Mouse (Mus musculus): ENCODE results near the gene Fam53b. TPM values are rescaled to one million over a fixed set of nuclear protein-coding genes. Genes with fewer than 3 reads are reported as not detected.

Fam53b gene
- total RNA-seq, 2 experiments from 2014 or later = 208 to 241 TPM

DNA sequence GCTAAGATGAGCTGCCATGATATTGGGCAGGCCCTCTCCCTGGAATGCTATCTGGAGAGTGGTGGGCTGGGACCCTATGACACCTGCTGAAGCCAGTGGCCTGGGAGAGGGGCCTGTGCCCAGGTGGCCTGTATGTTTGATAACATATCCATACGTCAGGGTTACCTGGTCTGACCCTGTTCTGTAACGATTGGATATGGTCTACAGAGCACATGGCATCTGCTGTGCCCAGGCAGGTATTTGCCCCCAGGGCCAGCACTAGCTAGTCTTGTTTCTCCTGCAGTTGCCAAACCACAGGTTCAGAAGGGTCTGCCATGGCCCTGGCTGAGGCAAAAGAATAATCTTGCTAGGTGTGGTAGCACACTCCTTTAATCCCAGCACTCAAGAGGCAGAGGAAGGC lies 120.1 kb downstream of the Fam53b start:
- ATAC-seq (replicated peaks; ENCODE audit: low FRiP score, poor library complexity, severe bottlenecking) = no peak

DNA sequence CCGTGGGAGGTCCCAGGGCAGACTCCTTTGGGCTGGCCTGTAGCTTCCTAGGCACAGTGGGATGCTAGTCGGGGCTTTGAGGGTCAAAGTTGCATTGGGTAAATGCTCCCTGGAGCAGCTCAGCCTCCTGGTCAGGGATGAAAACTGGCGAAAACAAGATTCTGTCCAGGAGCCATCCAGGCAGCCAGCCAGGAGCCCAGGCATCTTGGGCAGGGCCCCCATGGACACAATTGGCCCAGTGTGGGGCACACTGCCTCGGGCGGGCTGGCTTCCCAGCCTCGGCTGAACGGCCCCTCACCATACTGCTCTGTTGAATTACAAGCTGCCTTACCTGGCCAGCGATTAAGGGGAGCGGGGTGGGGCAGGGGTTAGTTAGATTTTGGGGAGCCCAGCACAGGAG lies 121.0 kb downstream of the Fam53b start:
- no peak for ATAC-seq (replicated peaks; ENCODE audit: low FRiP score, poor library complexity, severe bottlenecking)

DNA sequence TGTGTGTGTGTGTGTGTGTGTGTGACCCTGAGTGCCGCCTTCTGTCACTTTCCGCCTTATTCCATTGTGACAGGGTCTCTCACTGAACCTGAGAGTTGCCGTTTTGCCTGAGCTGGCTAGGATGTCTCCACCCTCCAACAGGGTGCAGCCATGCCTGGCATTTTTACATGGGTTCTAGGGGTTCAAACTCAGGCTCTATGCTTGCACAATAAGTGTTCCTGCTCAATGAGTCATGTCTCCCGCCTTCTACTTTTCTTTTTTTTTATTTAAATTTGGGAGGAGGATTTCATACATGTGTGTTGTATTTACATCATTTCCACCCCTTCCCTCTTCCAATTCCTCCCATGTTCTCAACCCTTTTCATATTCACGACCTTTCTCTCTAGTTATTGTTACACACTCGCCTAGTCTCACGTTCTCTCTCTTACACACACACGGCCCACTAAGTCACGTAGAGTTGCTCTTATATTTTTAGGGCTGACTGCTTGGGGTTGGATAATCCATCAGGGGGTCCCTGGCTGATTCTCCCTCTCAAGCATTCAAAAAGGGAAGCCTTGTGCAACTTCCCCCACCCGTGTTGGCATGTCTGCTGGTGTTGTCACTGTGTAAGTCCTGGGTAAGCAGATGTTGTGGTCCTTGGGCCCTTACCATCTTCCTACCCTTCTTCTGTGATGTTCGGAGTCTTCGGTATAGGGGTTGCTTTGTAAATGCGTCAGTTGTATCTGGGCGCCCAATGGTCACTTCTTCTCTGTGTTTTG lies 122.8 kb downstream of the Fam53b start:
- ATAC-seq (replicated peaks; ENCODE audit: low FRiP score, poor library complexity, severe bottlenecking) = no peak

DNA sequence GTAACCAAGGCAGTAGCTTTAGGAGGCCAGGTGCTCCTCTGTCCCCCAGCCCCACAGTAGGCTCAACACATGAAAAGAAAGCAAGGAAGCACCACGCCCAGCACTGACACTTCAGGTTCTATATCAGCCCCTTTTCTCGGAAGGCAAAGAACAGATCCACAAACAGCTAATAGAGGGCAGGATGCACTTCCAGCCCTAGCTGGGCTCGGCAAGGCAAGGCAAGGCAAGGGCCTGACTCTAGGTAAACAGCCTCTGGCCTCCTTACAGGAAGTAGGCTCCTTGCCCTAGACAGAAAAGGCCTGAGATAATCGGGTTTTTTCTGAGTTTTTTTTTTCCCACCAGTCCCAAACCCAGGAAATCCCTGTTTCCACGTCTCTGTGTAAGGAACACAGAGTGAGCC lies 124.0 kb downstream of the Fam53b start:
- ATAC-seq (replicated peaks; ENCODE audit: low FRiP score, poor library complexity, severe bottlenecking) = no peak

DNA sequence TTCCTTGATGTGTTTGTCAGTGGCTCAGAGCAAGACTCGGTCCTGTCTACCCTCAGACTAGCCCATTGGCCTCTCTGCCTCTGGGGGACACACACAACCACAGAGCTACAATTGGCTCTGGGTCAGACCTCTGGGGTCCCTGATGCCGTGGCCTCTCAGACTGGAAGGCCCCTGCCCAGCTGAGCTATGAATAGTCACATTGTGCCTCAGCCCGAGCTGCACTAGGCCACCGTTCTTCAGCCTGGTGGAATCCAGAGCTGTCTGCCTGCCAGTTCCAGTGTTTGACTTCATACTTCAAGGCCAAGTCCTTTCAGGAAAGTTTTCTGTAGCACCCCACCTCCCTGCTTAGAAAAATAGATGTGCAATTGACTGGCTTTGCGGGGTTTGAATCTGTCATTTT lies 125.0 kb downstream of the Fam53b start:
- no peak for ATAC-seq (replicated peaks; ENCODE audit: low FRiP score, poor library complexity, severe bottlenecking)

DNA sequence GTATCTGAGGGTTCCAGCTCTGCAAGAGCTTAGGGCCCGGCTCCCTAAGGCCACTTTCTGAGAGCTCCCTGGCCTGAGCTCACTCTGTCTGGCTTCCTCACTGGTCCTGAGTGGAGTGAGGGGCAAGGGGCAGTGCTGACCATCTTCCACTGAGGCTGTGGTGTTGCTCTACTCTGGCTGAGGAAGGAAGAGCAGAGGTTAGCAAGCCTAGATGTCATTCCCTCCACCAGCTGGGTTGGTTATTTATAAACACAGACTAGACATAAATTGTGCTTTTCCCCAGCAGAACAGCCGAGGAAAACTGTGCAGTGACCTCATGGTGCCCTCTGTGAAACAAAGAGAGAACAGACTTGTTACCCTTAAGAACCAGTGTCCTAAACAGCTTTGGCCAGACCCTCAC lies 125.8 kb downstream of the Fam53b start:
- ATAC-seq (replicated peaks; ENCODE audit: low FRiP score, poor library complexity, severe bottlenecking) = no peak

DNA sequence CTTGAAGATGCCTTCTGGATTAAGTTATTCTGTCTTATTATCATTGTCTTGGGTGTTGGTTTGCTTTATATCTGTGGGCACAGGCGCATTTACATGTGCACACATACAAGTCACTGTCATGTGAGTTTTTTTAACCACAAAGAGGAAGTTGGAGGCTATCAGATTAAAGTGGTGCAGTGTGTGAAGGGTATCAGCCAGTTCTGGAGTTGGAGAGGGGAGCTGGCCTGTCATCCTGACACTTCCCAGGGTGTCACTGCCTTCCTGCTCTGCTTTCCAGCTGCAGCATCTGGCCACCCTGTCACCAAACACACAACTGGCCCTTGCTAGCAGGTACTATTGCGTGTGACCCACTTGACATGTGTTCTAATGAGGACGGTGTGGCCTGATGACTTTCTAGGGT lies 127.2 kb downstream of the Fam53b start:
- ATAC-seq (replicated peaks; ENCODE audit: low FRiP score, poor library complexity, severe bottlenecking) = no peak

DNA sequence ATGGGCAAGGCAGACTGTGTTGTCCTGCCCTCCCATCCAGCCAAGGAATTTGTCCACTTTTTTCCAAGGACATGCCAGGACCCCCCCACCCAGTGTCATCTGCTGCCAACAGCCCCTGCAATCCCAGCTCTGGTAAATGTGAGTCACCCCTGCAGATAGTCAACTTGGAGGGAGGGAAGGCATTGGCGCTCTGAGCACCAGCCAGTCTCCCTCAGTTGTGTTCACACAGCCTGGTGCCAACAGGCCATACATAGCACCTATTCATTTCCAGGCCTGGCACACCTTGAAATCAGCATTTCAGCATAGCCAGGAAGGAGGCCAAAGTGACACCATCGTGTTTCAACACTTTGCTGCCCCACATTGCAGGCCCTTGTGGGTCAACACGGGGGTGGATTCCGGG lies 129.8 kb downstream of the Fam53b start:
- ATAC-seq (replicated peaks; ENCODE audit: low FRiP score, poor library complexity, severe bottlenecking) = no peak

DNA sequence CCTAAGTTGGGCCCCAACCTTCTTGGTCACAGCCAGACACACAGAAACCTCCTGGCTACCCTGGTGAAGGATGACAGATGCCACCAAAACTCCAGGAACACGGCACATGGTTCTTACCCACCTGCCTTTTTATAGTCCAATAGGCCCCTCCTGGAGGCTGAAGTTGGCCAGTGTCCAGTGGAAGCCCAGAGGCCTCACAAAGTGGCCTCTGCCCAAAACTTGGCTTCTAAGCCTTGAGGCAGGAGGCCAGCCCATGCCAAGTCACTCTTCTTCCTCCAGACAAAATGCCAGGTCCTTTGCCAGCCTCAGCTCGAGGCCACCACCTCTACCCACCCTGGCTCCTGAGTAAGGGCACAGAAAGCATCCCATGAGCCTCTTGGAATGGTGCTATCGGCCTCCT lies 130.8 kb downstream of the Fam53b start:
- no peak for ATAC-seq (replicated peaks; ENCODE audit: low FRiP score, poor library complexity, severe bottlenecking)

DNA sequence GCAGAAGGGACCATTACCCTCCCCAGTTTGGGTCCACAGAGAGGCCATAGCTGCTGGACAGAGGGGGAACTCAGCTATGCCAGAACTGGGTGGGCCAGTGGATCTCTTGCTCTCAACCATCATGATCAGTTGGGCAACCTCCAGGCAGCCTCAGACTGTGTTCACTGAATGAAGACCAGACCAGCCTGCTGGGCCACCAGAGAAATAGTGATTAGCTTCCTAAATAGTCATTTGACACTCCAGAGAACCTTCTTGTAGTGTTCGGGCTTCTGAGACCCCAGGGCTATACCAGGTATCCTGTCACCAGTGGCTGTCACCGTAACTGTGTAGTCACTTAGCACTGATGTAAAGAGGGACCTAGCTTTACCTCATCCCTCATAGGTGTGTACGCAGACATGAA lies 131.3 kb downstream of the Fam53b start:
- no peak for ATAC-seq (replicated peaks; ENCODE audit: low FRiP score, poor library complexity, severe bottlenecking)

DNA sequence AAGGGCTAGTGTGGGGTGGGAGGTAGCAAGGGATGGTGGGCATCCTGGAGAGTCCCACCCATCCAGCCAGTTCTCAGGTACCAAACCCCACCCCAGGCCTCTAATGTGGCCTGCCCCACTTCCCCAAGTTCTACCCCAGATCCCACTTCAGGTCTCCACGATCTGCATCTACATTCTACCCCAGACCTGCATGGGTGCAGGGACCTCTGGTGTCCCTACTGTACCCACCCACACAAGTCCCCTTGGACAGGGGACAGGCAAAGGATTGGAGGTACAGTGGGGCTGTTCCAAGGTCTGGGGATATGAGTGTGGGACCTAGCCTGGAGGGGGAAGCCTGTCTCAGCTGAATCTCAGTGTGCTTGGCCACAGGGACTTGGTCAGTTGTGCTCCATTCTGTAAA lies 131.9 kb downstream of the Fam53b start:
- ATAC-seq (replicated peaks; ENCODE audit: low FRiP score, poor library complexity, severe bottlenecking) = no peak

DNA sequence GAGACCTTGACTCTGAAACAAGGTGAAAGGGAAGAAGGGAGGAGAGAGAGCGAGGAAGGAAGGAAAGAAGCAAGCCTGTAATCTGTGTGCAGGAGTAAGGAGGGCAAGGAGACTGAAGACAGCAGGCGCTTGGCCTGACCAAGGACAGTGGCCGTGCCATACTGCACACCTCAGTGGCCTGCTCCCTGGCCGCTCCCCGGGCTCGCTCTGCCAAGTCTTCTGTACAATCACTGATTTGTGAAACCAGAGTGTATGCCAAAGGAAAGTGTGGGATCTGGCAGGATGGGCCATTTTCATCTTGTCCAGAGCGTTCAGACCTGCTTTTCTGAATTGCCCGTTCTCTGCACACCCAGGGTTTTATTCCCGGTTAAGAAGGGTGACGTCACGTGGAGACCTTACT lies 132.4 kb downstream of the Fam53b start:
- no peak for ATAC-seq (replicated peaks; ENCODE audit: low FRiP score, poor library complexity, severe bottlenecking)

DNA sequence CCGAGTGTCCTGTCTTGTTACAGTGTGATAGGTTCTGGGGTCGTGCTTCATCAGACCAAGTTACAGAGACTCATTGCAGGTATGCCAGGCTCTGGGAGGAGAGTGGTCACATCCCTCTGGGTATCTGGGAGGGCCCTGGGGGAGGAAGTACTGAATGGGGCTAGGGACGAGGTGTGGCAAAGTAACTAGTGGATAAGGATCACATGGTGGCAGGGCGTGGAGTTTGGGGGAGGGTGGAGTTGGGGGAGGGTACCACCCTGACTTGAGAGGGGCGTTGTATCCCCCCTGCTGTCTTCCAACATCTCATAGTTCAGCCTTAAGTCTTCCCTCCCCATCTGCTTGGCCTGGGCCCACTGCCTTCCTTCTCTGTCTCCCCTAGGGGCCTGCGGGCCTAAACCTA lies 134.1 kb downstream of the Fam53b start:
- no peak for ATAC-seq (replicated peaks; ENCODE audit: low FRiP score, poor library complexity, severe bottlenecking)

DNA sequence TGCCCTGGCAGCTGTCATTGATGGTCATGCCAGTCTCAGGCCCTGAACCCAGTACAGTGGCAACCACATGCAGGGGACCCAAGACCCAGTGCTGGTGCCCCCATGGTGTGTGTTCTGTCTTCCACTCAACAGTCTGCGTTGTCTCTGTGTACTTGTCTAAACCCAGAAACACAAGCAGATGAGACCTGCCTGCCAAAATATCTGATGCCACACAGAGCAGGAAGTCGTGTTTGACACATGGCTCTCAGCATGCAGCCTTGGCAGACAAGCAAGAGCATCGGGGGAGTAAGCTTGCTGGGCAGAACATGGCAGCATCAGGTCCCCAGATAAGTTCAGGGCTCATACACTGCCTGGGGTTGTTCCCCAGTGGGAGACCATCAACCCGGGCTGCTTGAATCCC lies 134.6 kb downstream of the Fam53b start:
- no peak for ATAC-seq (replicated peaks; ENCODE audit: low FRiP score, poor library complexity, severe bottlenecking)

DNA sequence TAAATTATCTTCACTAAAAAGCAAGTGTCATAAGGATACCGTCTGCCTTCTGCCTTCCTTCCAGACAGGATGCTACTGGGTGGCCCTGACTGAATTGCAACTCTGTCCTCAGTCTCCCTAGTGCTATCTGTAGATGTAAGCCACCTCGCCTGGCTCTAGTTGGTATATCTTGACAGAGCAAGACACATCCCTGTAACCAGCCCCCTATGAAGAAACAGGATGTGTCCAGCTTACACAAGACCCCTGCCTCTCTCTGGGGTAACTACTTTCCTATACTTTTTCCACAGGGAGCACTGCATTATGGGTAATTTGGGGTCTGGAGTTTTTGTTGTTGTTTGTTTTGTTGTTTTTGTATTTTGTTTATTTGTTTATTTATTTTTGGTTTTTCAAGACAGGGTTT lies 137.8 kb downstream of the Fam53b start:
- no peak for ATAC-seq (replicated peaks; ENCODE audit: low FRiP score, poor library complexity, severe bottlenecking)

DNA sequence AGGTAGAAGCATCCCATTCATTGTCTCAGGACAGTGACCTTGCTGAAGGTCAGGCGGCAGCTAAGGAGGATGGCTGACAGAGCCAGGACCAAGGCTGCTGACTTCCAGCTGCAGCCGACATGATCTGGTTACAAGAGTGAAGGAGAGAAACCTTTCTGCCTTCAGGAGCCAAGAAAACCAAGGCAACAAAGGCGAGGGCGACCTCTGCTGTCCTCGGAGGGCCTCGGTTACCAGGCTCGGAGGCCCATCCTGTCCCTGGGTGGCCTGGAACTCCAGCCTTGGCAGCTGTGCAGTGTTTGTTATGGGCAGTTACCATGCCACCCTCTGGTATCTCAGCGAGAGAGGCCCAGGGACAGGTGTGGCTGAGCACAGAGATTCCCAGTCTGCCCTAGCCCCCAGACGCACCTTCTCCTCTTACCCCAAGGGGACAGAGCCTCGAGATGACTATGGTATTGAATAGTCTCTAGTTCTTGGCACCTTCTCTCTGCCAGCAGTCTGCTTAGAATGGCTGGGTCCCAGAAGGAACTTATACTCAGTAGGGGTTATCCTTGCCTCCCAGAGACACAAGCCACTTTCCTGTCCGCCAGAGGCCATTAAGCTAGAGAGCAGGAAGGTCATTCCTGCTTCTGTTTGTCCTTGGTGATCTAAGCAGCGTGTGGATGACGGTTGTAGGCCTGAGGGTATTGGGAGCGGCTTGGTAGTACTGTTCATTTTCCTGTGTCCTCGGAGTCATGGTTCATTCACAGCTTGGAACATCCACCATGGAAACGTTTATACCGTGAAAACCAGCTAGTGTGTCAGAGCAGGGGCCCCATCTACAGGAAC lies 139.5 kb downstream of the Fam53b start:
- no peak for ATAC-seq (replicated peaks; ENCODE audit: low FRiP score, poor library complexity, severe bottlenecking)

DNA sequence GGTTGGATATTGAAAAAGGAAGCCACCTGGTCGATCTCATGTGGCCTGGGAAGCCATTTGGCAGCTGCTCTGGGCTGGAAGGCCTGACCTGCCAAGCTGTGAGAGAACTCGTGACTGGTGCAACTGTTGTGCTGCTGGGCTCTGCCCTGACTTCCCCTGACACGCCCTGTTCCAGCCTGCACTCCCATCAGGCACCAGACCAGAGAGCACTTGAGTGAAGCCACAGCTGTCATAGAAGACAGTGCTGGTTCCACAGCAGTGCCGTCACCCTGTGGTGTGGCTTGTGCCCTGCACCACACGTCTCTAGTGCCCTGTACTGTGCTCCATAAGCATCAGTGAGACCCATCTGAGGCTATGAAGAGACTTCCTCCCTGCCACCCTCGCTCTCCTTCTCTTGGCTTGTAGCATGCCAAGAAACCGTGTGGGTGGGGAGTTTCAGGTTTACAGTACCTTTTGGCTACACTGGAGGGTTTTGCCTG lies 141.2 kb downstream of the Fam53b start:
- ATAC-seq (replicated peaks; ENCODE audit: low FRiP score, poor library complexity, severe bottlenecking) = peak; percentile 62; the same call in 1 of the 2 replicates

DNA sequence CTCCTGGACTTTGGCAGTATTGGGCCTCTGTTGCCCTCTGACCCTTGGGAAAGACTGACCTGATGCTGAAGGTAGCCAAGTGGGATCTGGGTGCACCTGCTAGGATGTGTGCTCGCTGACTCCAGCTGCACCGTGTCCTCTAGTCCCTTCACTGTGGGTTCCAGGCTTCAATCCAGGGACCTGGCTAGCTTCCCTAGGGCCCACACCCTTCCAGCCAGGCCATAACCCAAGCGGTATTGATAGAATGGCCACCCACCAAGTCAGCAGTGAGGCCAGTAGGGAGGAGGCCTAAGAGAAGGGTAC lies 142.9 kb downstream of the Fam53b start:
- ATAC-seq (replicated peaks; ENCODE audit: low FRiP score, poor library complexity, severe bottlenecking) = no peak

DNA sequence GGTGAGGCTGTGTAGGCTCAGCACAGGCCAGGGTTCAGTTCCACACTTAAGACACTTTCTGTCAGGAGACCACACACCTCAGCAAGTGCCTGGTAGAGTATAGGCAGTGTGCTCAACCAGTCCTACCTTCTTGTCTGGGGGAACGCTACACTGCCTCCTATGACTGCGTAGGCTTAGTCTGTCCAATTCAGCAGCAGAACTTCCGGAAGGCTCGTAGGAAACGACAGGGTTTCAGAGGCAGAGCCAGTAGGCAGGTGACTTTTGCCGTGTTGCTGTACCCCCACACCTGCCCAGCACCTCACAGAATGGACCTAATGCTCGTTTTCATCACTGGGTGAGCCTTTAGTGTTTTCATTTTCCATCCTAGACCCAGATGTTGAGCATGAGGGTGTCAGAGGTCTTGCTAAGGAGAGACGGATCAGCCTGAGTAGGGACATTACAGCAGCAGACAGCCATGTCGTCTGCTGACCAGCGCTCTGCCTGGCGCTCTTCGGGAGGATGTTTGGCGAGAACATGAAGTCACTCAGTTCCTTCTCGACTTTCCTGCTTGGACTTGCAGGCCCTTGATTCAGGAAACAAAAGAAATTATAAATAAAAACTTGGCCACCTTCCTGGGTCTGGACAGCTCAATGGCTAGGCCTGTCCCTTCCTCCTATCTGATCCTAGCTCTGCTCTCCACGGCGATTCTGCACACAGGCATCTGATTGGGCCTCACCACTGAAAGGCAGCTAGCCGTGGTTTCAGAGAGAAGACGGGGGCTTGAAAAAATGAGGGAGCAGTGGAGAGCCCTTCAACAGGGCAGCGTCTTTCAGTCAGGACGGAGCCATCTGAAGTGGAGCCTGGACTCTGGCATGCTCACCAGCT lies 143.5 kb downstream of the Fam53b start:
- no peak for ATAC-seq (replicated peaks; ENCODE audit: low FRiP score, poor library complexity, severe bottlenecking)

DNA sequence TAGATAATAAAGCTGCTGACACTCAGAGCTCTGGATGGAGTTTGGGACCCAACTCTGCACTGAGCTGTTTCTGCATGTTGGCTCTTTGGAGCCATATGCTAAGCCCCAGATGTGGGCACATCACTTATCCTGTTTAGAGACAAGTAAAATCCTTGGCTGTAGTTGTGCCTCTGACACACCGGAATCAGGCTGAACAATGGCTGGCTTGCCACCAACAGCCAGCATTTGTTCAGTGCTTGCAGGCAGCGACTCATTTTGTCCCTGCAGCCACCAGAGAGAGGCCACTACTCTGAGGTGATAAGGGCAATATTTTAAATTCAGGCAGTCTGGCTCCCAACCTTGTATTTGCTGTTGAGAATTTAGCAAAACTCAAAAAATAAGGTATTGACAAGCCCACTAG lies 145.1 kb downstream of the Fam53b start:
- ATAC-seq (replicated peaks; ENCODE audit: low FRiP score, poor library complexity, severe bottlenecking) = no peak

DNA sequence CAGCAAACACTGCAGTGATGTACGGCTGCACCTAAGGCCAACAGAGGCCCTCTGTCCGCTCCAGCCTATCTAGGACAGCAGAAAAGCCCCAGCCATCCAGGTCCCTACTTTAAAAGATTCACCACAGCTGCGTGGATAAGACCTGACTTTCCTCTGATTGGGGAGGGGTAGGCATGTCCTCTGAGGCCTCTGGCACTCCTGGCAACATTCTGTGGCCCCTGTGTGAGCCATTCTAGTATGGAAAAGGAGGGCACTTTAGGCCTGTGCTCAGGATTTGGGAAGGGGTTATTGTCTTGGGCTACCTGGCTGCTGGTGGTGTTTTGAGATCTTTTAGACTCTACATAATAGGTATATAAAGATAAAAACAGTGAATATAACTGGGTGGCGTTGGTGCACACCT lies 147.2 kb downstream of the Fam53b start:
- ATAC-seq (replicated peaks; ENCODE audit: low FRiP score, poor library complexity, severe bottlenecking) = no peak
